Mouse (Mus musculus) limb, embryonic 14.5 days (tissue): ENCODE data around the gene Limd2. TPM values are rescaled to one million over a fixed set of nuclear protein-coding genes. Genes with fewer than 3 reads are reported as not detected.

ENCODE experiments used
- ATAC-seq: fragments of 200-750 bp; cut with Nextera tagmentation; 2 replicates; pipeline ENCODE4 v1.8.0; 2017; ENCODE audit warnings: low read depth, moderate number of reproducible peaks, moderate TSS enrichment; ENCODE audit not compliant: low FRiP score
- DNase-seq: peaks from one replicate; pipeline ENCODE4 v3.0.0-alpha.2; 2015; ENCODE audit warnings: low spot score
- H3K27ac ChIP-seq: fragments of 300-500 bp; sonication (generic); replicated peaks from 2 replicates; pipeline ENCODE4 v1.5.1; 2014; ENCODE audit warnings: low read depth, mild to moderate bottlenecking, low read length, moderate library complexity, mixed read lengths
- H3K27me3 ChIP-seq: fragments of 300-500 bp; sonication (generic); 2 replicates; pipeline ENCODE4 v1.6.1; 2014; ENCODE audit warnings: low read length, mixed read lengths; ENCODE audit not compliant: control insufficient read depth, insufficient read depth
- H3K36me3 ChIP-seq: fragments of 300-500 bp; sonication (generic); 2 replicates; pipeline ENCODE4 v1.6.1; 2014; ENCODE audit warnings: mild to moderate bottlenecking, low read length, moderate library complexity, mixed read lengths; ENCODE audit not compliant: control insufficient read depth, insufficient read depth
- H3K4me1 ChIP-seq: fragments of 300-500 bp; sonication (generic); 2 replicates; pipeline ENCODE4 v1.6.1; 2014; ENCODE audit warnings: antibody characterized with exemption, low read length, mixed read lengths; ENCODE audit not compliant: control insufficient read depth, insufficient read depth
- H3K4me2 ChIP-seq: fragments of 300-500 bp; sonication (generic); replicated peaks from 2 replicates; pipeline ENCODE4 v1.6.1; 2014; ENCODE audit warnings: low read depth, mild to moderate bottlenecking, low read length, moderate library complexity; ENCODE audit not compliant: severe bottlenecking
- H3K4me3 ChIP-seq: fragments of 300-500 bp; sonication (generic); replicated peaks from 2 replicates; pipeline ENCODE4 v1.5.1; 2014; ENCODE audit warnings: low read length
- H3K9ac ChIP-seq: fragments of 300-500 bp; sonication (generic); 2 replicates; pipeline ENCODE4 v1.6.1; 2014; ENCODE audit warnings: mild to moderate bottlenecking, low read depth, low read length, moderate library complexity; ENCODE audit not compliant: severe bottlenecking
- H3K9me3 ChIP-seq: fragments of 300-500 bp; sonication (generic); 2 replicates; pipeline ENCODE4 v1.6.1; 2016; ENCODE audit warnings: low read length; ENCODE audit not compliant: control insufficient read depth
- POLR2A ChIP-seq: fragments of 200-500 bp; IDR thresholded peaks from 2 replicates; pipeline ENCODE4 v1.8.0; 2012; ENCODE audit warnings: inconsistent platforms, mild to moderate bottlenecking, moderate library complexity, borderline replicate concordance; ENCODE audit not compliant: insufficient read depth, insufficient read length; ENCODE audit errors: extremely low read depth
- WGBS: fragments of 180-500 bp; shearing (Covaris S2); extraction: QIAGEN DNeasy Blood & Tissue Kit; methylation state at CpG from one replicate; pipeline ENCODE4 v1.1.7; 2014; 5-methylcytosine and 5-hydroxymethylcytosine counted together
- polyA plus RNA-seq, 2 experiments: library from polyadenylated mRNA; depleted of rRNA in 1 of 2; stranded (reverse) in 1 of 2; unstranded in 1 of 2; fragments of >200 nt; fragmentation: Nextera tagmentation in 1 of 2; extraction: Ambion mirVana in 1 of 2; gene quantifications; 2 replicates each; pipeline versions ENCODE4 v1.2.1 to v1.2.3; 2012 to 2014

Gene Limd2
- polyA plus RNA-seq, 2 experiments = 148 to 237 TPM

GRCm38 (mm10) chr11:106192657-106193370 lies 32.2 kb upstream of the Limd2 start:
- Histone ChIP-seq H3K9ac (peak overlapping the region; percentile 56), H3K27ac (peak overlapping the region; percentile 68), H3K36me3 (peaks cover 15% of the 10 kb centered on the region), H3K27me3 (no peaks in the 10 kb centered on the region), H3K4me2 (peak overlapping the region; percentile 51), H3K9me3 (no peaks in the 10 kb centered on the region), H3K4me1 (no peaks in the 10 kb centered on the region), H3K4me3 (peak overlapping the region; percentile 51)
- DNase-seq (no peak), ATAC-seq (peak; percentile 48)
- TF ChIP-seq POLR2A = no peak
- WGBS = 10% methylated on average over 19 of the region's 19 CpGs

- no peak overlapping the region for H3K9ac ChIP-seq
- DNase-seq (no peak), ATAC-seq (no peak)
- H3K27me3 ChIP-seq = no peaks in the 10 kb centered on the region
- TF ChIP-seq POLR2A = no peak
- no peak overlapping the region for H3K27ac ChIP-seq
- peak overlapping the region; percentile 51; the same call in 1 of the 2 replicates for H3K4me2 ChIP-seq
- H3K36me3 ChIP-seq = peaks cover 9% of the 10 kb centered on the region
- H3K9me3 ChIP-seq = no peaks in the 10 kb centered on the region
- peak overlapping the region; percentile 51 for H3K4me3 ChIP-seq
- H3K4me1 ChIP-seq = no peaks in the 10 kb centered on the region
- WGBS = 81% methylated on average over 5 of the region's 5 CpGs
Observed at GRCm38 (mm10) chr11:106192241-106192640, 31.6 kb upstream of the Limd2 start.

- Histone ChIP-seq H3K4me1 (no peaks in the 10 kb centered on the region), H3K36me3 (peaks cover 4% of the 10 kb centered on the region; the same call in 1 of the 2 replicates), H3K4me2 (no peak overlapping the region), H3K9me3 (no peaks in the 10 kb centered on the region), H3K27ac (no peak overlapping the region), H3K4me3 (no peak overlapping the region), H3K27me3 (no peaks in the 10 kb centered on the region), H3K9ac (no peak overlapping the region)
- no peak for TF ChIP-seq POLR2A
- 94% methylated on average over 3 of the region's 3 CpGs for WGBS
- ATAC-seq (no peak), DNase-seq (no peak)
Observed at GRCm38 (mm10) chr11:106191716-106192115, 31.1 kb upstream of the Limd2 start.

- H3K9me3 ChIP-seq = no peaks in the 10 kb centered on the region
- no peak for TF ChIP-seq POLR2A
- 92% methylated on average over 4 of the region's 4 CpGs for WGBS
- no peak for DNase-seq
- no peak overlapping the region for H3K27ac ChIP-seq
- no peak overlapping the region for H3K9ac ChIP-seq
- H3K4me3 ChIP-seq = no peak overlapping the region
- no peak for ATAC-seq
- no peak overlapping the region for H3K4me2 ChIP-seq
- no peaks in the 10 kb centered on the region for H3K4me1 ChIP-seq
- H3K27me3 ChIP-seq = no peaks in the 10 kb centered on the region
- peaks cover 19% of the 10 kb centered on the region for H3K36me3 ChIP-seq
Observed at GRCm38 (mm10) chr11:106187326-106187725, 26.7 kb upstream of the Limd2 start.

- H3K36me3 ChIP-seq = peaks cover 19% of the 10 kb centered on the region
- TF ChIP-seq POLR2A = no peak
- no peaks in the 10 kb centered on the region for H3K4me1 ChIP-seq
- H3K27ac ChIP-seq = no peak overlapping the region
- 86% methylated on average over 2 of the region's 2 CpGs for WGBS
- no peak for ATAC-seq
- no peaks in the 10 kb centered on the region for H3K9me3 ChIP-seq
- H3K4me3 ChIP-seq = no peak overlapping the region
- H3K4me2 ChIP-seq = no peak overlapping the region
- H3K9ac ChIP-seq = no peak overlapping the region
- no peaks in the 10 kb centered on the region for H3K27me3 ChIP-seq
- no peak for DNase-seq
Observed at GRCm38 (mm10) chr11:106180449-106180801, 19.8 kb upstream of the Limd2 start.
